Mouse (Mus musculus): ENCODE results near the gene Tfcp2l1. TPM values are rescaled to one million over a fixed set of nuclear protein-coding genes. Genes with fewer than 3 reads are reported as not detected.
A peak's percentile ranks its signal among the peaks of the same experiment; 100 is the strongest.

Gene Tfcp2l1
- total RNA-seq, 2 experiments from 2014 or later: 1.1 to 11.6 TPM

GRCm38 (mm10) chr1:118672196-118672595 is 44.5 kb downstream of the Tfcp2l1 start:
- intact Hi-C loops (cut with DNase I): no loop called here
- no peak for TF ChIP-seq CTCF (IDR thresholded peaks at IDR 0.05)
- no peak for DNase-seq
- Histone ChIP-seq H3K27ac (no peak overlapping the region), H3K4me3 (no peak overlapping the region)

DNA sequence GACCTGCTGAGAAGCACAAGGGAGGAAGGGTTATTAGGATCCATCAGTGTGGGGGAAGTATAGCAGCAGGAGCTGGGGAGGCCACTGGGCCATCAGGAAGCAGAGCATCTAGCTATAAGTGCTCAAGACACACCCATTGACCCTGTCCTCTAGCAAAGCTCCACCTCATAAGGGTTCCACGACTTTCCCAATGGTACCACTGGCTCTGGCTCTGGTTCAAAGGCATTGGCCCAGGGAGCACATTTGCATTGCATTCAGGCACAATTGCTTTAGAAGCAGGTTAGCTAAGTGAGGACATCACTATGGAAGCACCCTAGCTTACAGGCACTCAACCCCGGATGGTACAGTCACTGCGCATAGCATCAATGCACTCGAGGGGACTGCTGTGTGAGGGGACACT is 46.4 kb downstream of the Tfcp2l1 start:
- Histone ChIP-seq H3K4me3 (no peak overlapping the region), H3K27ac (no peak overlapping the region)
- DNase-seq: no peak
- intact Hi-C loops (cut with DNase I): no loop called here
- TF ChIP-seq CTCF (IDR thresholded peaks at IDR 0.05): no peak

- DNase-seq: no peak
Observed at GRCm38 (mm10) chr1:118681980-118682379, 54.2 kb downstream of the Tfcp2l1 start.

GRCm38 (mm10) chr1:118683686-118684085 is 55.9 kb downstream of the Tfcp2l1 start:
- no peak overlapping the region for H3K4me3 ChIP-seq
- no peak for TF ChIP-seq CTCF (IDR thresholded peaks at IDR 0.05)
- no peak overlapping the region for H3K27ac ChIP-seq
- intact Hi-C loops (cut with DNase I): no loop called here
- DNase-seq: no peak

More at GRCm38 (mm10) chr1:118681980-118682379, 54.2 kb downstream of the Tfcp2l1 start:
- TF ChIP-seq CTCF (IDR thresholded peaks at IDR 0.05): no peak
- Histone ChIP-seq H3K4me3 (no peak overlapping the region), H3K27ac (no peak overlapping the region)
- intact Hi-C loops (cut with DNase I): no loop called here

GRCm38 (mm10) chr1:118687726-118688125 is 60.0 kb downstream of the Tfcp2l1 start:
- Histone ChIP-seq H3K27ac (no peak overlapping the region), H3K4me3 (no peak overlapping the region)
- no peak for DNase-seq
- intact Hi-C loops (cut with DNase I): no loop called here
- no peak for TF ChIP-seq CTCF (IDR thresholded peaks at IDR 0.05)

DNA sequence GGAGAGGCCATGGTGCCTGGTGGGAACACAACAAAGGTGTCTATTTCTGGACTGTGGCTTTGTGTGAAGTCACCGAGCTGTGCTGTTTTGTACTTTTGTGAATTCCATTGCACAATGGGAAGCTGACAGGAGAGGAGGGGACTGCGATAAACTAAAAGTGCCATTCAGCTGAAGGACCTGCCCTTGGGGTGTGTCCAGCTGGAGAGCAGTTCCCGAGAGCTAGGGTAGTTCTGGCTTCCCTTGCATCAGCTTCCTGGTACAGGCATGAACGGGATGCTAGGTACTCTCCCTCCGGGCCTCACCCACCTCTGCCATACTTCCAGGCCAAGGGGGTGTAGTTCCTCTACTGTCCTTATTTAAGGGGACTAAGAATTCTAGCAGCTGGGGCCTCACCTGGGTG is 62.1 kb downstream of the Tfcp2l1 start:
- no peak overlapping the region for H3K4me3 ChIP-seq
- no peak for DNase-seq
- no peak for TF ChIP-seq CTCF (IDR thresholded peaks at IDR 0.05)
- H3K27ac ChIP-seq: no peak overlapping the region
- intact Hi-C loops (cut with DNase I): no loop called here

DNA sequence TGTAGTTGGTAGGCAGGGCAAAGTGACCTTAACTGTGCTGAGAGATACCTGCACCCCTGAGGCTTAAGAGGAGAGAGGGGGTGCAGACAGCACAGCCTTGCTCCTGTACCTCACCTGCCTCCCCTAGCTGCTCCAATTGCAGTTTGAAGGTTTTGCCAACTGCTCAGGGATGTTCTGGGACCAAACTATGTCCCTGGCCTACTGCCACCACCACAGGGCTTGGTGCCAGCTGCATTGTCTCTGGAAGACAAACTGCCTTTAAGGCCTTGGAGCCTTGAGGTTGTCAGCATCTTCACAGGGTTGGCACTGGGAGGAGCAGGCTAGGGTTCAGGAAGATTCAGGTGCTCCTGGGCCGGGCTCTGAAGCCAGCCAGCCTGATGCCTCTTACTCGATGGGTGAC is 66.7 kb downstream of the Tfcp2l1 start:
- intact Hi-C loops (cut with DNase I): no loop called here
- no peak overlapping the region for H3K4me3 ChIP-seq
- no peak for TF ChIP-seq CTCF (IDR thresholded peaks at IDR 0.05)
- no peak overlapping the region for H3K27ac ChIP-seq
- no peak for DNase-seq

GRCm38 (mm10) chr1:118697906-118698305 is 70.2 kb downstream of the Tfcp2l1 start:
- Histone ChIP-seq H3K4me3 (no peak overlapping the region), H3K27ac (no peak overlapping the region)
- no peak for TF ChIP-seq CTCF (IDR thresholded peaks at IDR 0.05)
- intact Hi-C loops (cut with DNase I): no loop called here
- no peak for DNase-seq

- intact Hi-C loops (cut with DNase I): no loop called here
- no peak for TF ChIP-seq CTCF (IDR thresholded peaks at IDR 0.05)
- Histone ChIP-seq H3K4me3 (no peak overlapping the region), H3K27ac (no peak overlapping the region)
- no peak for DNase-seq
Observed at GRCm38 (mm10) chr1:118699118-118699890, 71.6 kb downstream of the Tfcp2l1 start.

DNA sequence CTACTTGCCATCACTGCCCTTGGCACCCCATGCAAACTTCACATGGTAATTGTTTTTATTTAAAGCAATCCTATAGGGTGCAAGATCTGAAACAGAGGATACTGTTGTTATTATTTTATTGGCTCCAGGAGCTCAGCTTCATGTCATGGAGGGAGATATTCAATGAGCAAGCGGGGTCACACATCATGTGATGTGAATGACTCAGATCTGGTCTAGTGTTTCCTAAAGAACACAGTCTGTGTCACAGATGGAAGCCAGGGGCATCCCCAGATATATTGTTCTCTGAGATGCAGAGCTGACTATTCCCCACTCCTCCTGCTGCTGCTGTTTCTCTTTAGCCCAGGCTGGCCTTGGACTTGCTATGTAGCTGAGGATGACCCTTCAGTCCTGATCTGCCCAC is 72.2 kb downstream of the Tfcp2l1 start:
- Histone ChIP-seq H3K27ac (no peak overlapping the region), H3K4me3 (no peak overlapping the region)
- no peak for DNase-seq
- intact Hi-C loops (cut with DNase I): no loop called here
- TF ChIP-seq CTCF (IDR thresholded peaks at IDR 0.05): no peak

GRCm38 (mm10) chr1:118711606-118712005 is 83.9 kb downstream of the Tfcp2l1 start:
- Histone ChIP-seq H3K27ac (no peak overlapping the region), H3K4me3 (no peak overlapping the region)
- DNase-seq: no peak
- intact Hi-C loops (cut with DNase I): no loop called here
- no peak for TF ChIP-seq CTCF (IDR thresholded peaks at IDR 0.05)

GRCm38 (mm10) chr1:118716225-118716624 is 88.5 kb downstream of the Tfcp2l1 start:
- TF ChIP-seq CTCF (IDR thresholded peaks at IDR 0.05): no peak
- no peak overlapping the region for H3K4me3 ChIP-seq
- H3K27ac ChIP-seq: no peak overlapping the region
- intact Hi-C loops (cut with DNase I): no loop called here
- DNase-seq: no peak

DNA sequence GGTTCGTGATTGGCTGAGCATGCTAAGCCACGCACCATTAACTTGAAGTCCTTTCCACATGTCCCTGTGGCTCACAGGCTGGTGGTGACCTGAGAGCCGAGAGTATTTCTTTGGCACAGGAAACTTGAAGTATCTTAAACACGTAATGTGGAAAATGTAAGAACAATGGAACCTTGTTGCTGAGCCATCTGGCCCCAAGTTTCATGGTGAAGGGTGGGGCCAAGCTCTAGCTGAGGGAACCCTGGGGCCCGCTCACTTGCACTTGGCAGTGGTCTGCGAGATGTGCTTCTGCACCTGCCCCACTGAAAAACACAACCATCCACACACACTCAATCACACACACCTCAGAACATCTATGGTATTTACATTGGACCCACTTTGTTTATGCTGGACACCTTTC is 90.3 kb downstream of the Tfcp2l1 start:
- TF ChIP-seq CTCF (IDR thresholded peaks at IDR 0.05): no peak
- no peak overlapping the region for H3K4me3 ChIP-seq
- intact Hi-C loops (cut with DNase I): no loop called here
- no peak for DNase-seq
- H3K27ac ChIP-seq: no peak overlapping the region

GRCm38 (mm10) chr1:118719699-118720098 is 92.0 kb downstream of the Tfcp2l1 start:
- Histone ChIP-seq H3K27ac (no peak overlapping the region), H3K4me3 (no peak overlapping the region)
- no peak for TF ChIP-seq CTCF (IDR thresholded peaks at IDR 0.05)
- intact Hi-C loops (cut with DNase I): no loop called here
- DNase-seq: peak; percentile 35
